Mouse (Mus musculus) layer of hippocampus, postnatal 10 days (tissue): ENCODE results near the gene Kirrel3. TPM values are rescaled to one million over a fixed set of nuclear protein-coding genes. Genes with fewer than 3 reads are reported as not detected.

ENCODE experiments used
- DNase-seq, 2 experiments: peaks; one replicate each; pipeline ENCODE4 v3.0.0; 2021; ENCODE audit warnings: low spot score in 2 of 2
- total RNA-seq, 2 experiments: library from RNA; stranded (reverse); gene quantifications; 2 replicates each; pipeline ENCODE4 v1.2.3; 2021

The Kirrel3 gene
- total RNA-seq, 2 experiments from 2014 or later = 46.5 to 47.1 TPM

- DNase-seq = no peak
Measured at GRCm38 (mm10) chr9:34686798-34687197, 201.1 kb downstream of the Kirrel3 start.

- no peak for DNase-seq
Measured at GRCm38 (mm10) chr9:34688358-34688757, 202.7 kb downstream of the Kirrel3 start.

DNA sequence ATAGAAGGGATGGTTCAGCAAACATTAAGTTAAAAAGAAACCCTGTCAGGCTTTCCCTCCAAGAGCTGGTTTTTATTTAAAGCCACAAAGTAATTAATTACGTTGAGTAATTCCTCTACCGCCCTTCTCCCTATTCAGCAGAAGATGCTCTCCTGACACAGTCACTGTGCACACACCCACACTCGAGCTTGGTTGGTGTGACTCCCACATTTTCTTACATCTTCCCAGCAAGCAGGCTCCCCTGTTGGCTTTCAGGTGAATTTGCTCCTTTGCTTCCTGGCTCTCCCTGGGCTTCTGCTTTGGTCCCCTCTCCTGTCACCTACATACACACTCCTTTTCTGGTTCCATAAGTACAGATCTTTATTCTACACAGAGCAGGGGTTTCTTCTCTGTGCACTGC, 203.7 kb downstream of the Kirrel3 start:
- DNase-seq = no peak

- DNase-seq = no peak
Measured at GRCm38 (mm10) chr9:34695646-34696045, 210.0 kb downstream of the Kirrel3 start.

GRCm38 (mm10) chr9:34703547-34704300, 218.0 kb downstream of the Kirrel3 start:
- DNase-seq = no peak

GRCm38 (mm10) chr9:34704357-34704756, 218.7 kb downstream of the Kirrel3 start:
- no peak for DNase-seq

GRCm38 (mm10) chr9:34706350-34706873, 220.7 kb downstream of the Kirrel3 start:
- no peak for DNase-seq

- no peak for DNase-seq
Measured at GRCm38 (mm10) chr9:34708691-34709090, 223.0 kb downstream of the Kirrel3 start.

GRCm38 (mm10) chr9:34711996-34712395, 226.3 kb downstream of the Kirrel3 start:
- DNase-seq = no peak

- DNase-seq = no peak
Measured at GRCm38 (mm10) chr9:34712996-34713395, 227.3 kb downstream of the Kirrel3 start.

- DNase-seq = peak in 1 of 2 experiments; percentile 29
Measured at GRCm38 (mm10) chr9:34713462-34713926, 227.8 kb downstream of the Kirrel3 start.

- no peak for DNase-seq
Measured at GRCm38 (mm10) chr9:34714996-34715619, 229.4 kb downstream of the Kirrel3 start.

GRCm38 (mm10) chr9:34716476-34716875, 230.8 kb downstream of the Kirrel3 start:
- no peak for DNase-seq

- no peak for DNase-seq
Measured at GRCm38 (mm10) chr9:34721478-34722197, 235.9 kb downstream of the Kirrel3 start.

DNA sequence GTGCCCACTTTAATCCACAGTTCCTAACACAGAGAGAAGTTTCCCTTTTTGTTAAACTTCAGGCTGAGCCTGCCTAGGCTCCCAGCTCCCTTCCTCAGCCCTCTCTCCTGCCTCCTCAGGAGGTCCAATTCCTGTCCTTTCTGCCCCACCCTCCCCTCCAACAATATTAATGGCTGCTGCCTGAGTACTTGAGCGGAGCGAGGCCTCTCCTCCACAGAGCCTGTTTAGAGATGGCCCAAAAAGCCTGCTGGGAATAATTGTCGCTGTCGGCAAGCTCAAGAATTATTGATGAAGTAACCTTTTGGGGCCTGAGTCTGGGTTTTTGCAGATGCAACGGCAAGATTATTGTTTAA, 236.5 kb downstream of the Kirrel3 start:
- no peak for DNase-seq

GRCm38 (mm10) chr9:34732507-34732906, 246.8 kb downstream of the Kirrel3 start:
- no peak for DNase-seq

DNA sequence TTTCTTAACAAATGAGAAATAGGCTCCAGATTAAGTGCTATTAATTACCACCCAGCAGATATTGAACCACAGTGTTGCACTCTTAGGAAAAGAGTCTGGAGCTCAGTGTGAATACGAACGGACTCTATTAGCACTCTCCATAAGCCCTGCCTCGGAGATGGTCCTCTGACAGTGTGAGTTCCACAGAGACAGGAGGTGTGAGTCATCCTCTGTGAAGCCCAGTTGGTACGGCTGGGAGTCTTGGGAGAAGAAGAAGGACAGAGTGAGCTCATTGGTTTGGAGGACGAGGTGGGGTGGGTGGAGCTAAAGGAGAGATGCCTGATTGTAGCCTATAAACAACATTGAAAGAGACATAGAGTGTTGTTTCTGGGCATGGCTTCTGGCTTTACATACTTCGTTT, 247.9 kb downstream of the Kirrel3 start:
- DNase-seq = no peak

DNA sequence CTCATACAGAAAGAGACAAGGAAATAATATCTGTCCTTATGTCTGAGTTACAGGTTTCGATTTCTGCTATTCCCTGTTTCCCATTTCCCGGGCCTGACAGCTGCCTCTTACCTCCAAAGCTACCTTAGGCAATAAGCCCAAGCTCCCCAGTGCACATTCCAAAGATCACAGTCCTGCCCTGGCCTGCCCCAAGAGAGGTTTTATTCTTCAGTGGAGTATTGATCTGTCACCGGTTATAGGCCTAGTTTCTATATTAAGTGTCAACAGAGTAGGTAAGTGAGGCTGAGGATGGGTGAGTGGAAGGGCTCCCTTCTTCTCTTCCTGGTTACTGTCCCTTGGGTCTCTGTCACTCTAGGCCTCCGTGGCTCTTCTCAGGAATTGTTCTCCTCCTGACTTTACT, 249.3 kb downstream of the Kirrel3 start:
- no peak for DNase-seq

DNA sequence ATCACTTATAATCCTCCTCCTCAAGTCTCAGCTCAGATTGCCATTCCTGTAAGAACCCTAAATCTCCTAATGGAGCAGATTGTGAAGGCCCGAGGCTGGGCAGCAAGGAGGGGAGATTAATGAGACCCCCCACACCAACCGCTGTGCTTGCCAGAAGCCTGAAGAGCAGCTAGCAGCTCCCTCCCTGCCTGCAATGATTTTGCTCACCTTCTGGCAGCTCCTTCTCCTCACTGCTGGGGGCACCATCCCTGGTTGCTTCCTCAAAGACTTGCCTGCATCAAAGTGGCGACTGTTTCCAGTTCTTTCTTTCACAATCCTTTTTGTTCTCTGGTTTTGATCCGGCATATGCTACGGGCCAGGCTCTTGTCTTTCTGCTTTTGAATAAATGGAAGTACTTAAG, 253.7 kb downstream of the Kirrel3 start:
- DNase-seq = no peak

DNA sequence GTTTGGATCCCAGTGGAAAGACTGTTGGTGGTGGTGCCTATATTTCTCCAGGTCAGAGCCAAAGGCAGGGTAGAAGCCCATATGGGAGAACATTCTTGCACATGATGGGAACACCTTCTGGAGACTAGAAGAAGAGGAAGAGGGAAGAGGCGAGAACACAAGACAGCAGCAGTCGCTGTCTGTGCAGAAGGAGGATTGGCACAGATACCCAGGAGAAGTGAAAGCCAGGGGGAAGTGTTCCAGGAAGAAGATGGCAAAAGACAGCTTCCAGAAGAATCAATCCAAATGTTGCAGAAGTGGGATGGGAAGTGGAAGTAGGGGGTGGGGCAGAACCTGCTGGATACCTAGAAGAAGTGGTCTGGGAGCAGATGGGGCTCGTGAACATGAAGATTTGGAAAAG, 255.1 kb downstream of the Kirrel3 start:
- DNase-seq = no peak

DNA sequence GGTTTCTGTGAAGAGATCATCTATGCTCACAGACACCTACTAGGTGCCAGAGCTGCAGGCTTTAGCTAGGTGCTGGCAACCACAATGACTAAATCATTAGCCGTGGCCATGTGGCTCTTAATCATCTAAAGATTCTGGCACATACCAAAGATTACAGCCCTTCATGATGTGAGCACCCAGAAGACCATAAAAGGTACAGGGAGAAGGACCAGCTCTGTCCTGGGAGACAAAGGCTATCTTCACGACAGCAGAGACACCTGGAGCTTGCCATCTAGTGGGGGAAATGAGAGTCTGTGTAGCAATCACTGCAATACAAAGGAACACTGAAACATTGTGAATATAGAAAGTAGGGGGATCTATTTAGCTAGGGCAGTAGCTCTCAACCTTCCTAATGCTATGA, 262.3 kb downstream of the Kirrel3 start:
- DNase-seq = no peak

DNA sequence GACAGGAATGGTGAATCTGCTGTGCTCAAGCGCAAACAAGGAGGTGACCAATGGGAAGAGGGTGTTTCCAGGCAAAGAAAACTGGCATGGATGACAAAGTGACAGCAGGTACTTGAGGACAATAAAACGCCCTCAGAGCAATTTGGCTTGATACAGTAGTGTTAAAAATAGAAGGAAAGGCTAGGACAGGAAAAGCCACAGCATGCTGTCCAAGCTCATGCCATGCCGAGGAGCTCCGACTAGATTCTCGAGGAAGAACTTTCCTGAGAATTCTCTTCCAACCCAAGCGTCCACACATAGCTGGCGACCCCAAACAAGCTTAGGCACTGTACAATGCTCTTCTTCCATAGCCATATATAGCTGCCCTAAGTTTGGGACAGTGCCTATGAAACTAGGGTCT, 263.5 kb downstream of the Kirrel3 start:
- DNase-seq = no peak
